25 mouse cellular contexts compared by ENCODE assay signal in the genomic region with DNA sequence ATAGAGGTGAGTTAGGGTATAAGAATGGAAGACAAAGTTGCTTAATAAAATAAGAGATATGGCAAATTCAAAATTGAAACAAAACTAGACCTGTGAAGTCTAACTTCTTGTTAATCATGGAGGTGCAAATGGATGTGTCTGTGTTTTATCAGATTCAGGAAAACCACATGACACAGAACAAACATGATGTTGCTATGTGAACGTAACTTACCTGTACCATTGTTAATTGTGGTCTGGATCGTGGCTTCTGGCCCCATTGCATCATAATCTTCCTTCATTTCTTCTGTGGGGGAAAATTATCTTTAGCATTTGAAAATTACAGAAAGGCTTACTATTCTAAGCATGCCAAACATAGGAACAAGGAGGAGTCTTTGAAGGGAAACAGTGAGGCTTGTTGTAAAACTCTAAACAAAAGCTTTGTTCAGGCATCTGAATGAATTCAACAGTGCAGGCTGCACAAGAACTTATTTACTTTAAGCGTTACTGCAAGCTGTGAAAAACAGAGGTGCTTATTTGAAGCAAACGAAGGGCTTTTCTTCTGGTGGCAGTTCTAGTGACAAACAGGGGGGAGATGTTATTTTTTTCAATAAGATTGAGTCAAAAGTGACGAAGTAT.
DNase-seq lines count a peak whose midpoint lies in the region; TF ChIP-seq lines count a peak whose summit lies in the region.
"Had no signal": no experiment of that assay in that cellular context is flagged by ENCODE, and none has a peak within 500 bp of the region (broad histone marks: within the 10 kb centered on the region; RNA-seq: fewer than 3 reads in every experiment).

No protein-coding gene starts in this region.

- H3K4me3 ChIP-seq in gastrocnemius, adult 2 months, result no peak overlapping the region
- H3K4me3 ChIP-seq in olfactory bulb, adult 2 months (ENCODE audit: insufficient read depth, low read depth, low read length), result no peak overlapping the region
- H3K4me3 ChIP-seq: forebrain, embryonic 12.5 days; hindbrain, embryonic 10.5 days; hindbrain, embryonic 15.5 days; midbrain, embryonic 13.5 days; stomach, embryonic 15.5 days had no signal

- H3K27ac ChIP-seq in gastrocnemius, adult 2 months, result 0 out of 2 replicates have a peak overlapping the region, but pooled peaks have one; percentile 4
- H3K27ac ChIP-seq in olfactory bulb, adult 2 months (ENCODE audit: insufficient read depth, low read depth, low read length), result peak overlapping the region; percentile 37; the same call in 1 of the 2 replicates
- H3K27ac ChIP-seq: forebrain, embryonic 12.5 days; hindbrain, embryonic 10.5 days; hindbrain, embryonic 15.5 days; midbrain, embryonic 13.5 days; stomach, embryonic 15.5 days had no signal

- no peak for TF ChIP-seq CTCF in gastrocnemius, adult 2 months (IDR thresholded peaks at IDR 0.05)
- TF ChIP-seq CTCF in olfactory bulb, adult 2 months (IDR thresholded peaks at IDR 0.05; ENCODE audit: insufficient read depth, low read depth, low read length), result no peak

- peaks cover 5% of the 10 kb centered on the region for H3K4me1 ChIP-seq in olfactory bulb, adult 2 months (ENCODE audit: control insufficient read depth, insufficient read depth, low read length)
- H3K4me1 ChIP-seq: stomach, embryonic 15.5 days had no signal

- no peak for DNase-seq in gastrocnemius, adult 2 months
- no peak for DNase-seq in gastrocnemius, postnatal 14 days
- peak; percentile 68 for DNase-seq in CD4-positive helper T cell, adult 2 months (ENCODE audit: low read depth, low spot score)
- DNase-seq in brain, adult 2 months (ENCODE audit: low read depth, low spot score), result peak; percentile 80
- DNase-seq in lung, adult 18-20 months, result no peak
- no peak for DNase-seq in Muller cell, postnatal 12 days (ENCODE audit: inconsistent ontology term)
- DNase-seq: adrenal gland, adult 2 months; B cell, adult 2 months; cerebellum, adult 11-12 months; cerebellum, adult 9-11 months; gastrocnemius, postnatal 10 days; heart, postnatal 14 days; kidney, adult 2 months; kidney, postnatal 36 days; layer of hippocampus, postnatal 36 days; lung, postnatal 36 days; retina, postnatal 1 day; right cerebral cortex, postnatal 14 days; thymus, postnatal 14 days had no signal

- intact Hi-C loops in gastrocnemius, adult 2 months (cut with DNase I), result no loop called here
- intact Hi-C loops in gastrocnemius, postnatal 14 days (cut with DNase I; ENCODE audit: low total_unique reads), result no loop called here

- 29% methylated on average over 5 of the region's 5 CpGs for WGBS in olfactory bulb, adult 2 months

- no peak for TF ChIP-seq POLR2A in olfactory bulb, adult 2 months (IDR thresholded peaks at IDR 0.05; ENCODE audit: insufficient read depth, low read depth, low read length)

Comparison
In these comparisons a context has a peak if more than half of its experiments do, and no peak if none do; other contexts are left out.
1. DNase-seq: peak in CD4-positive helper T cell, adult 2 months (single experiment) and brain, adult 2 months (single experiment); none in gastrocnemius, adult 2 months (single experiment), gastrocnemius, postnatal 14 days (single experiment), lung, adult 18-20 months (0 of 2) and Muller cell, postnatal 12 days (single experiment).